Mouse (Mus musculus): ENCODE measurements around the gene Pusl1. TPM values are rescaled to one million over a fixed set of nuclear protein-coding genes. Genes with fewer than 3 reads are reported as not detected.
A peak's percentile ranks its signal among the peaks of the same experiment; 100 is the strongest.

The Pusl1 gene
- polyA plus RNA-seq, 1 experiment from 2014 or later = 12.4 TPM

- Histone ChIP-seq H3K27ac (no peak overlapping the region), H3K4me3 (ENCODE audit: inconsistent target) (no peak overlapping the region), H3K79me2 (ENCODE audit: inconsistent target) (no peaks in the 10 kb centered on the region), H3K36me3 (ENCODE audit: inconsistent target) (no peaks in the 10 kb centered on the region)
- 74% methylated on average over 37 of the region's 38 CpGs for WGBS (ENCODE audit: missing documents)
Observed at GRCm38 (mm10) chr4:155841651-155842270, 49.8 kb downstream of the Pusl1 start.

- 3% methylated on average over 21 of the region's 32 CpGs for WGBS (ENCODE audit: missing documents)
- no peaks in the 10 kb centered on the region for H3K79me2 ChIP-seq (ENCODE audit: inconsistent target)
- H3K27ac ChIP-seq = no peak overlapping the region
- H3K36me3 ChIP-seq (ENCODE audit: inconsistent target) = no peaks in the 10 kb centered on the region
- H3K4me3 ChIP-seq (ENCODE audit: inconsistent target) = peak overlapping the region; percentile 12; the same call in 1 of the 2 replicates
Observed at GRCm38 (mm10) chr4:155841003-155841454, 50.6 kb downstream of the Pusl1 start.

- Histone ChIP-seq H3K4me3 (ENCODE audit: inconsistent target) (peak overlapping the region; percentile 12; the same call in 1 of the 2 replicates), H3K79me2 (ENCODE audit: inconsistent target) (no peaks in the 10 kb centered on the region), H3K27ac (no peak overlapping the region), H3K36me3 (ENCODE audit: inconsistent target) (no peaks in the 10 kb centered on the region)
- WGBS (ENCODE audit: missing documents) = 34% methylated on average over 8 of the region's 8 CpGs
Observed at GRCm38 (mm10) chr4:155840076-155841002, 51.2 kb downstream of the Pusl1 start.

GRCm38 (mm10) chr4:155839483-155839910, 52.1 kb downstream of the Pusl1 start, which contains the start of gene Mxra8:
Gene Mxra8 (plus strand): TSS chr4:155839680.
- Histone ChIP-seq H3K27ac (no peak within 1 kb of the TSS), H3K36me3 (ENCODE audit: inconsistent target) (no peaks in the 10 kb centered on the region), H3K4me3 (ENCODE audit: inconsistent target) (peak within 1 kb of the TSS; percentile 12; the same call in 1 of the 2 replicates), H3K79me2 (ENCODE audit: inconsistent target) (no peaks in the 10 kb centered on the region)
- WGBS (ENCODE audit: missing documents) = 84% methylated on average over 16 of the region's 16 CpGs

GRCm38 (mm10) chr4:155838187-155839153, 53.1 kb downstream of the Pusl1 start:
- WGBS (ENCODE audit: missing documents) = 82% methylated on average over 8 of the region's 8 CpGs
- no peak overlapping the region for H3K4me3 ChIP-seq (ENCODE audit: inconsistent target)

More at GRCm38 (mm10) chr4:155838187-155839153, 53.1 kb downstream of the Pusl1 start:
- Histone ChIP-seq H3K36me3 (ENCODE audit: inconsistent target) (no peaks in the 10 kb centered on the region), H3K79me2 (ENCODE audit: inconsistent target) (no peaks in the 10 kb centered on the region; the same call in 1 of the 2 replicates), H3K27ac (no peak overlapping the region)

Other genes with a start within 250 kb of the Pusl1 start
- gene Gm10563, start 246.4 kb downstream of the Pusl1 start, polyA plus RNA-seq (2018) = not detected in 3 replicates
- gene Mmp23, start 238.4 kb downstream of the Pusl1 start, polyA plus RNA-seq (2018) = not detected in 3 replicates
- gene Mib2, start 222.6 kb downstream of the Pusl1 start, polyA plus RNA-seq (2018) = 9.5 to 29.7 TPM (median 12.3 TPM) in 3 replicates
- gene Fndc10, start 197.4 kb downstream of the Pusl1 start, polyA plus RNA-seq (2018) = 1.1 to 1.9 TPM (median 1.4 TPM) in 3 replicates
- gene Ssu72, start 187.0 kb downstream of the Pusl1 start, polyA plus RNA-seq (2018) = 125 to 264 TPM (median 166 TPM) in 3 replicates
- 0.10 to 1.0 TPM (median 0.32 TPM) in 3 replicates for gene Tmem240, start 157.0 kb downstream of the Pusl1 start, polyA plus RNA-seq (2018)
- gene Atad3a, start 130.7 kb downstream of the Pusl1 start, polyA plus RNA-seq (2018) = 11.3 to 32.7 TPM (median 12.1 TPM) in 3 replicates
- gene Vwa1, start 117.1 kb downstream of the Pusl1 start, polyA plus RNA-seq (2018) = 0.09 to 0.10 TPM in 2 of 3 replicates, not detected in the other
- gene Tmem88b, start 105.9 kb downstream of the Pusl1 start, polyA plus RNA-seq (2018) = not detected in 3 replicates
- gene Ankrd65, start 101.3 kb downstream of the Pusl1 start, polyA plus RNA-seq (2018) = not detected in 3 replicates
- 60.1 to 101 TPM (median 65.9 TPM) in 3 replicates for gene Mrpl20, start 88.9 kb downstream of the Pusl1 start, polyA plus RNA-seq (2018)
- gene Ccnl2, start 79.3 kb downstream of the Pusl1 start, polyA plus RNA-seq (2018) = 21.9 to 54.1 TPM (median 31.3 TPM) in 3 replicates
- 66.8 to 92.5 TPM (median 68.1 TPM) in 3 replicates for gene Aurkaip1, start 60.5 kb downstream of the Pusl1 start, polyA plus RNA-seq (2018)
- gene Mxra8, start 52.1 kb downstream of the Pusl1 start, polyA plus RNA-seq (2018) = 0.19 to 1.1 TPM (median 0.32 TPM) in 3 replicates
- gene Dvl1, start 44.4 kb downstream of the Pusl1 start, polyA plus RNA-seq (2018) = 6.2 to 13.8 TPM (median 12.2 TPM) in 3 replicates
- 0.04 to 0.11 TPM in 2 of 3 replicates, not detected in the other for gene Tas1r3, start 28.4 kb downstream of the Pusl1 start, polyA plus RNA-seq (2018)
- 6.6 to 11.4 TPM (median 8.7 TPM) in 3 replicates for gene Cptp, start 22.3 kb downstream of the Pusl1 start, polyA plus RNA-seq (2018)
- gene Ints11, start 22.2 kb downstream of the Pusl1 start, polyA plus RNA-seq (2018) = 11.2 to 22.1 TPM (median 18.6 TPM) in 3 replicates
- gene Acap3, start within 50 bp of the Pusl1 start, polyA plus RNA-seq (2018) = 8.2 to 8.7 TPM (median 8.3 TPM) in 3 replicates
- gene Ube2j2, start 52.0 kb upstream of the Pusl1 start, polyA plus RNA-seq (2018) = 55.7 to 67.6 TPM (median 65.4 TPM) in 3 replicates
- 5.3 to 17.5 TPM (median 14.9 TPM) in 3 replicates for gene C1qtnf12, start 70.5 kb upstream of the Pusl1 start, polyA plus RNA-seq (2018)
- 1.4 to 6.1 TPM (median 2.9 TPM) in 3 replicates for gene B3galt6, start 100.9 kb upstream of the Pusl1 start, polyA plus RNA-seq (2018)
- 261 to 438 TPM (median 289 TPM) in 3 replicates for gene Sdf4, start 101.1 kb upstream of the Pusl1 start, polyA plus RNA-seq (2018)
- 0.47 to 0.95 TPM (median 0.93 TPM) in 3 replicates for gene Tnfrsf4, start 122.1 kb upstream of the Pusl1 start, polyA plus RNA-seq (2018)
- gene Tnfrsf18, start 134.4 kb upstream of the Pusl1 start, polyA plus RNA-seq (2018) = 0.29 to 0.30 TPM in 2 of 3 replicates, not detected in the other
- not detected in 3 replicates for gene Ttll10, start 167.6 kb upstream of the Pusl1 start, polyA plus RNA-seq (2018)
- gene 9430015G10Rik, start 218.2 kb upstream of the Pusl1 start, polyA plus RNA-seq (2018) = 3.9 to 7.6 TPM (median 5.1 TPM) in 3 replicates
- not detected in 3 replicates for gene Rnf223, start 238.7 kb upstream of the Pusl1 start, polyA plus RNA-seq (2018)

All from macrophage (primary cell).